Mouse (Mus musculus) ES-Bruce4 (cell line): ENCODE results near the gene Tspan7.

Experiments
- CTCF ChIP-seq: IDR thresholded peaks from one replicate; pipeline ENCODE4 v1.8.1; 2011; ENCODE audit warnings: low read depth, low read length
- EP300 ChIP-seq: IDR thresholded peaks from 2 replicates; pipeline ENCODE4 v1.6.1; 2011; ENCODE audit warnings: low read depth, low read length; ENCODE audit not compliant: insufficient read depth
- POLR2A ChIP-seq: IDR thresholded peaks from one replicate; pipeline ENCODE4 v1.8.1; 2011; ENCODE audit warnings: low read length; ENCODE audit not compliant: insufficient read depth

DNA sequence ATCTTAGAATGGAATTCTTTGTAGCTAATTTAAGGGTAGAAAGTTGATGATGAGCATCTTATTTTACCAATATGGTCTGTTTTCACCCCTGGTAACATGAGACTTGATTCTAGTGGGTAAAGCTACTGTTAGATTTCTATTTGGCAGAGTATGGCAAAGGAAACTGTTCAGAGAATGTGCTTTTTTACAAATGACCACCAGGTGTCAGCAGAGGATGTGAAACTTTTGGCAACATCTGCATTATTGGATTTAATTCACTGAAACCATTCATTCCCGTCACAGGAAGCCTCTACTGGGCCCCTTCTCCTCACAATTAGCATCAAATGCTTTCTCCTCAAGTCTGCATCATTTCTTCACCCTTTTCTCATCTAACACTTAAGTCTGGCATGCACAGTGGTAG lies 92.4 kb downstream of the Tspan7 start:
- TF ChIP-seq POLR2A = no peak
- peak; percentile 4 for TF ChIP-seq CTCF
- no peak for TF ChIP-seq EP300
